Mouse (Mus musculus) hindbrain, postnatal 0 days (tissue): ENCODE results near the gene Wipf1. TPM values are rescaled to one million over a fixed set of nuclear protein-coding genes. Genes with fewer than 3 reads are reported as not detected.

Experiments used
- ATAC-seq: fragments of 200-750 bp; cut with Nextera tagmentation; 2 replicates; pipeline ENCODE4 v1.8.0; 2017; ENCODE audit warnings: mild to moderate bottlenecking, moderate TSS enrichment, moderate library complexity
- DNase-seq: peaks from one replicate; pipeline ENCODE4 v3.0.0-alpha.2; 2015; ENCODE audit warnings: low spot score
- H3K27ac ChIP-seq: fragments of 300-500 bp; sonication (generic); 2 replicates; pipeline ENCODE4 v1.5.1; 2014; ENCODE audit warnings: mild to moderate bottlenecking
- H3K27me3 ChIP-seq: fragments of 300-500 bp; sonication (generic); 2 replicates; pipeline ENCODE4 v1.6.1; 2014; ENCODE audit warnings: low read length, mixed read lengths; ENCODE audit not compliant: insufficient read depth
- H3K36me3 ChIP-seq: fragments of 300-500 bp; sonication (generic); 2 replicates; pipeline ENCODE4 v1.6.1; 2014; ENCODE audit warnings: low read length, mixed read lengths; ENCODE audit not compliant: insufficient read depth
- H3K4me1 ChIP-seq: fragments of 300-500 bp; sonication (generic); 2 replicates; pipeline ENCODE4 v1.6.1; 2014; ENCODE audit warnings: antibody characterized with exemption, low read length, mixed read lengths; ENCODE audit not compliant: insufficient read depth
- H3K4me2 ChIP-seq: fragments of 300-500 bp; sonication (generic); 2 replicates; pipeline ENCODE4 v1.6.1; 2014; ENCODE audit warnings: low read depth, mild to moderate bottlenecking, low read length, moderate library complexity, mixed read lengths
- H3K4me3 ChIP-seq: fragments of 300-500 bp; sonication (generic); 2 replicates; pipeline ENCODE4 v1.5.1; 2014; ENCODE audit warnings: low read length
- H3K9ac ChIP-seq: fragments of 300-500 bp; sonication (generic); replicated peaks from 2 replicates; pipeline ENCODE4 v1.6.1; 2014; ENCODE audit warnings: mild to moderate bottlenecking, low read length, moderate library complexity, mixed read lengths
- H3K9me3 ChIP-seq: fragments of 300-500 bp; sonication (generic); 2 replicates; pipeline ENCODE4 v1.6.1; 2016; ENCODE audit warnings: low read length, mixed read lengths
- CTCF ChIP-seq: IDR thresholded peaks from 2 replicates; pipeline ENCODE4 v1.5.1; 2016; ENCODE audit warnings: antibody characterized with exemption, control low read depth, low read depth
- WGBS: fragments of 180-500 bp; shearing (Covaris S2); extraction: QIAGEN DNeasy Blood & Tissue Kit; methylation state at CpG from one replicate; pipeline ENCODE4 v1.1.7; 2014; 5-methylcytosine and 5-hydroxymethylcytosine counted together
- polyA plus RNA-seq: library from polyadenylated mRNA; unstranded; fragments of >200 nt; fragmentation: Nextera tagmentation; extraction: Ambion mirVana; gene quantifications from 2 replicates; pipeline ENCODE4 v1.2.1, GENCODE M21; 2015
- total RNA-seq: library from RNA; depleted of rRNA; stranded (reverse); fragments of >200 nt; gene quantifications from 2 replicates; pipeline ENCODE4 v1.2.3, GENCODE M21; 2014

Wipf1 gene
- total and polyA plus RNA-seq, 2 experiments from 2014 or later = 2.6 to 3.0 TPM

GRCm38 (mm10) chr2:73571304-73571703 lies 41.8 kb upstream of the Wipf1 start:
- no peak overlapping the region for H3K4me2 ChIP-seq
- no peak overlapping the region for H3K4me3 ChIP-seq
- no peak for ATAC-seq
- H3K9ac ChIP-seq = no peak overlapping the region
- no peaks in the 10 kb centered on the region for H3K9me3 ChIP-seq
- H3K27ac ChIP-seq = no peak overlapping the region
- no peaks in the 10 kb centered on the region for H3K36me3 ChIP-seq
- no peak for DNase-seq
- WGBS = 95% methylated on average over 9 of the region's 9 CpGs
- TF ChIP-seq CTCF = no peak
- no peaks in the 10 kb centered on the region for H3K27me3 ChIP-seq
- no peaks in the 10 kb centered on the region for H3K4me1 ChIP-seq

GRCm38 (mm10) chr2:73566989-73567605 lies 37.6 kb upstream of the Wipf1 start:
- H3K4me1 ChIP-seq = no peaks in the 10 kb centered on the region
- WGBS = 18% methylated on average over 8 of the region's 8 CpGs
- peak; percentile 88 for DNase-seq
- H3K9ac ChIP-seq = no peak overlapping the region
- ATAC-seq = peak; percentile 62
- H3K27ac ChIP-seq = no peak overlapping the region
- H3K9me3 ChIP-seq = no peaks in the 10 kb centered on the region
- no peaks in the 10 kb centered on the region for H3K27me3 ChIP-seq
- peak; percentile 88 for TF ChIP-seq CTCF
- H3K4me2 ChIP-seq = peak overlapping the region; percentile 45
- H3K36me3 ChIP-seq = no peaks in the 10 kb centered on the region
- 0 out of 2 replicates have a peak overlapping the region, but pooled peaks have one; percentile 7 for H3K4me3 ChIP-seq

- ATAC-seq (peak; percentile 31; the same call in 1 of the 2 replicates), DNase-seq (peak; percentile 66)
- H3K27me3 ChIP-seq = no peaks in the 10 kb centered on the region
- peaks cover 2% of the 10 kb centered on the region; the same call in 1 of the 2 replicates for H3K4me1 ChIP-seq
- no peak overlapping the region for H3K27ac ChIP-seq
- no peaks in the 10 kb centered on the region for H3K36me3 ChIP-seq
- 4% methylated on average over 7 of the region's 7 CpGs for WGBS
- H3K9ac ChIP-seq = no peak overlapping the region
- peak; percentile 65 for TF ChIP-seq CTCF
- H3K9me3 ChIP-seq = no peaks in the 10 kb centered on the region
- no peak overlapping the region for H3K4me3 ChIP-seq
- H3K4me2 ChIP-seq = no peak overlapping the region
These were observed 36.6 kb upstream of the Wipf1 start for GRCm38 (mm10) chr2:73566162-73566561.

GRCm38 (mm10) chr2:73563690-73564089 lies 34.2 kb upstream of the Wipf1 start:
- Histone ChIP-seq H3K4me1 (peaks cover 2% of the 10 kb centered on the region; the same call in 1 of the 2 replicates), H3K9ac (no peak overlapping the region), H3K27ac (no peak overlapping the region), H3K27me3 (no peaks in the 10 kb centered on the region), H3K36me3 (no peaks in the 10 kb centered on the region), H3K4me3 (no peak overlapping the region), H3K9me3 (no peaks in the 10 kb centered on the region), H3K4me2 (no peak overlapping the region)
- no peak for TF ChIP-seq CTCF
- no peak for DNase-seq
- ATAC-seq = no peak
- WGBS = 77% methylated on average over 7 of the region's 7 CpGs

- no peak for ATAC-seq
- H3K9me3 ChIP-seq = no peaks in the 10 kb centered on the region
- TF ChIP-seq CTCF = no peak
- H3K36me3 ChIP-seq = no peaks in the 10 kb centered on the region
- no peak overlapping the region for H3K4me3 ChIP-seq
- no peak overlapping the region for H3K4me2 ChIP-seq
- WGBS = 92% methylated on average over 9 of the region's 9 CpGs
- H3K27me3 ChIP-seq = no peaks in the 10 kb centered on the region
- H3K4me1 ChIP-seq = peaks cover 2% of the 10 kb centered on the region; the same call in 1 of the 2 replicates
- no peak for DNase-seq
- no peak overlapping the region for H3K27ac ChIP-seq
- no peak overlapping the region for H3K9ac ChIP-seq
These were observed 33.1 kb upstream of the Wipf1 start for GRCm38 (mm10) chr2:73562656-73563055.

- H3K27ac ChIP-seq = peak overlapping the region; percentile 36; the same call in 1 of the 2 replicates
- no peaks in the 10 kb centered on the region for H3K27me3 ChIP-seq
- peak overlapping the region; percentile 42 for H3K4me3 ChIP-seq
- peak; percentile 90 for DNase-seq
- H3K4me2 ChIP-seq = peak overlapping the region; percentile 67
- H3K9me3 ChIP-seq = no peaks in the 10 kb centered on the region
- H3K4me1 ChIP-seq = peaks cover 2% of the 10 kb centered on the region; the same call in 1 of the 2 replicates
- peak overlapping the region; percentile 58; the same call in 1 of the 2 replicates for H3K9ac ChIP-seq
- 3% methylated on average over 8 of the region's 8 CpGs for WGBS
- TF ChIP-seq CTCF = peak; percentile 81
- ATAC-seq = peak; percentile 78
- H3K36me3 ChIP-seq = no peaks in the 10 kb centered on the region
These were observed 32.1 kb upstream of the Wipf1 start for GRCm38 (mm10) chr2:73561665-73562063.
